ENCODE assay signal across 34 mouse cellular contexts in the genomic region with DNA sequence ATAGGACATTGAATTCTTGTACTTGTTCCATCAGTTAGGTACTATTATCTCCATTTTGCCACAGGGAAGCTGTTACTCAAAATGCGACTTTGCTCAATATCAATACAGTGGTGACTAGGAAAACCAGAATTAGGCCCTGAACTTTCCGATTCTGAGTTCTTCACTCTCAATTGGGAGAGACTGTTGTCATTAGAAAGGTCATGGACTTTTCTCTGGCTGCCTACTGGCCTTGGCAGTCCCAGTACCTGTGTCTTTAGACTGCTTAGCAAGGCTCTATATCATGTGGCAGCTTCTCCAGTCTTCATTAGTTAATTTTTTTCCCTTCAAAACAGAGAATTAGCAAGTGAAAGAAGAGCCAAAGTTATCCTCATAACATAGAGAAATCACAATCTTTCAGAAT.
"Had no signal": no experiment of that assay in that cellular context is flagged by ENCODE, and none has a peak within 500 bp of the region (broad histone marks: within the 10 kb centered on the region; RNA-seq: fewer than 3 reads in every experiment).

No protein-coding gene starts in this region.

- H3K27ac ChIP-seq: heart, embryonic 10.5 days; heart, embryonic 13.5 days; heart, embryonic 15.5 days; hindbrain, embryonic 10.5 days; hindbrain, embryonic 12.5 days; hindbrain, embryonic 13.5 days; hindbrain, embryonic 14.5 days; hindbrain, embryonic 15.5 days; hindbrain, postnatal 0 days; intestine, embryonic 15.5 days; layer of hippocampus, adult 2 months had no signal

- H3K9me3 ChIP-seq: heart, embryonic 10.5 days; heart, embryonic 12.5 days; heart, embryonic 13.5 days; heart, embryonic 15.5 days; hindbrain, embryonic 10.5 days; hindbrain, embryonic 12.5 days; hindbrain, embryonic 13.5 days; hindbrain, embryonic 15.5 days; intestine, embryonic 15.5 days; kidney, embryonic 15.5 days had no signal

- H3K27me3 ChIP-seq: heart, embryonic 12.5 days; heart, embryonic 13.5 days; heart, embryonic 15.5 days; hindbrain, embryonic 12.5 days; hindbrain, embryonic 13.5 days; hindbrain, embryonic 15.5 days; intestine, embryonic 15.5 days; kidney, embryonic 15.5 days had no signal

- H3K9ac ChIP-seq: heart, embryonic 12.5 days; heart, embryonic 13.5 days; heart, embryonic 15.5 days; hindbrain, embryonic 12.5 days; hindbrain, embryonic 13.5 days; hindbrain, embryonic 14.5 days; hindbrain, embryonic 15.5 days; intestine, embryonic 15.5 days; kidney, embryonic 15.5 days had no signal

- DNase-seq: heart, postnatal 10 days; heart, postnatal 14 days; heart, postnatal 36 days; heart, postnatal 4 days; kidney, adult 11 months; kidney, adult 18-20 months; kidney, adult 2 months; kidney, adult 8-10 months; kidney, adult 9 months; kidney, postnatal 10 days; kidney, postnatal 14 days; kidney, postnatal 25 days; kidney, postnatal 36 days; kidney, postnatal 4 days; layer of hippocampus, adult 9-11 months; layer of hippocampus, postnatal 36 days had no signal

- H3K4me1 ChIP-seq: heart, embryonic 10.5 days; heart, embryonic 12.5 days; heart, embryonic 13.5 days; heart, embryonic 15.5 days; hindbrain, embryonic 10.5 days; hindbrain, embryonic 12.5 days; hindbrain, embryonic 13.5 days; hindbrain, embryonic 15.5 days; intestine, embryonic 15.5 days; kidney, embryonic 15.5 days had no signal

- ATAC-seq: hindbrain, embryonic 16.5 days; hindbrain, postnatal 0 days; inflammation-experienced regulatory T-cells, adult 6 months; intestine, embryonic 15.5 days; intestine, embryonic 16.5 days; intestine, postnatal 0 days had no signal

- H3K36me3 ChIP-seq: heart, embryonic 10.5 days; heart, embryonic 12.5 days; heart, embryonic 13.5 days; heart, embryonic 15.5 days; hindbrain, embryonic 10.5 days; hindbrain, embryonic 12.5 days; hindbrain, embryonic 13.5 days; hindbrain, embryonic 15.5 days; intestine, embryonic 15.5 days; kidney, embryonic 15.5 days had no signal

- H3K4me3 ChIP-seq: heart, embryonic 10.5 days; heart, embryonic 12.5 days; heart, embryonic 13.5 days; heart, embryonic 15.5 days; hindbrain, embryonic 10.5 days; hindbrain, embryonic 12.5 days; hindbrain, embryonic 13.5 days; hindbrain, embryonic 15.5 days; intestine, embryonic 15.5 days; kidney, embryonic 15.5 days; layer of hippocampus, adult 2 months had no signal

- H3K4me2 ChIP-seq: heart, embryonic 11.5 days; heart, embryonic 12.5 days; heart, embryonic 13.5 days; heart, embryonic 15.5 days; hindbrain, embryonic 12.5 days; hindbrain, embryonic 13.5 days; hindbrain, embryonic 14.5 days; hindbrain, embryonic 15.5 days; intestine, embryonic 15.5 days; kidney, embryonic 15.5 days had no signal
